Mouse (Mus musculus) CH12F3 (cell line): ENCODE measurements around the gene Gm19345.

ENCODE experiments used
- in situ Hi-C: fragments of 300-500 bp; cut with MboI; formaldehyde crosslinking; loops from 2 replicates; pipeline ENCODE4 v1.14.3; 2020; ENCODE audit warnings: low sequenced_read_pairs

The Gm19345 gene

DNA sequence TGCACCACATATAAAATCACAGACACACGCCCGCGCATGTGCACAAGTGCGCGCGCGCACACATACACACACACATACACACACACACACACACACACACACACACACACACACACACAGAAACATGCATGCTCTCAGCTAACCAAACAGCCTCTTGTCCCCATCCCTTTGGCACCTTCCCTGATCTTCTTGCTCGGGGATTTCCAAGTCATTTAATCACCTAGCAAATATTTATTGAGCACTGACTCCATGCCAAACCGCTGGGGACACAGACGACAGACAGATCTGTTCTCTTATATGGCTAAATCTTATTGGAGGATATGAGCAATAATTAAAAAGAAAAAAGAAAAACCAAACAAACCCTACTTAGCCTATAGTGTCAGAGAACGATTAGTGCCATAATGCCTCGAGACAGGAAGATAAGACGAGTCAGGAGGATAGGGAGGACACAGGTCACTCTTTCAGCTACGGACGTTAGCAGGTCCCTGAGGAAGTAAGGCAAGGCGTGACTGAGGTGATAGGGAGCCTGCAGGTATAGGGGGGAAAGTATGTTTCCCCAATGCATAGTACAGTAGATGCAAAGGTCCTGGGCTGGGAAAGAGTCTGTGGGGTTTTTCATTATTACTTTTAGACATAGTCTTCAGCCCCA is 16.1 kb downstream of the Gm19345 start:
- in situ Hi-C loops = no loop called here

- in situ Hi-C loops = loop anchor here (5.0 kb wide), 1 partner anchor 69 kb away; no protein-coding TSS in a partner anchor
These were observed 19.4 kb downstream of the Gm19345 start for GRCm38 (mm10) chr7:19871137-19871621.

DNA sequence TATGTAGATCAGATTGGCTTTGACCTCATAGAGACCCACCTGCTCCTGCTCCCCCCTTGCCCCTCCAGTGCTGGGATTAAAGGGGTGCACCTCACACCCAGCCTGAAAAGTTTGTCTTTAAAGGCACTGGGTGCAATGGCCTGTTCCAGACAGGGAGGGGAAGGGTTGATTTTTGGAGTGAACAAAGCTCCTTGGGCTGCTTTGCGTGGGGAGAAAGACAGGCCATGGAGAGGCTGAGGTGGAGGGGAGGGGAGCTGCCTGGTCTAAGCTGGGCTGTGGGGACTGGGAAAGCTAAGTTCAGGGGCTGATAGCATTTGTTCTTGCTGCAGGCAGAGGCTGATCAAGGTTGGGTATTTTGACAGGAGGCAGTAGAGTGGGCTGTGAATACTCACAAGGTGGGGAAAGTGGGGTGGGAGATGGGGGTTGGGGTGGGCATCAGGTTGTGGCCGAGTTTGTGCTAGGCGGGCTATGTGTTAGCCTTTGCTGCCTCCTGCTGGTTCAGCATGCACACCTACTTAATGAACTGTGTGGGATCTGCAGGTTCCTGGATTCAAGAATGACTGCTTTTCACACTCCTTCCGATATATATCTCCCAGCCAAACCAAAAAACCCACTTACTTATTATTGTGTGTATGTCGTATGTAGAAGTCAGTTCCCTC is 20.3 kb downstream of the Gm19345 start:
- in situ Hi-C loops = loop anchor here (5.0 kb wide), 1 partner anchor 70 kb away; no protein-coding TSS in a partner anchor

- in situ Hi-C loops = no loop called here
These were observed 24.3 kb downstream of the Gm19345 start for GRCm38 (mm10) chr7:19875948-19876682.

DNA sequence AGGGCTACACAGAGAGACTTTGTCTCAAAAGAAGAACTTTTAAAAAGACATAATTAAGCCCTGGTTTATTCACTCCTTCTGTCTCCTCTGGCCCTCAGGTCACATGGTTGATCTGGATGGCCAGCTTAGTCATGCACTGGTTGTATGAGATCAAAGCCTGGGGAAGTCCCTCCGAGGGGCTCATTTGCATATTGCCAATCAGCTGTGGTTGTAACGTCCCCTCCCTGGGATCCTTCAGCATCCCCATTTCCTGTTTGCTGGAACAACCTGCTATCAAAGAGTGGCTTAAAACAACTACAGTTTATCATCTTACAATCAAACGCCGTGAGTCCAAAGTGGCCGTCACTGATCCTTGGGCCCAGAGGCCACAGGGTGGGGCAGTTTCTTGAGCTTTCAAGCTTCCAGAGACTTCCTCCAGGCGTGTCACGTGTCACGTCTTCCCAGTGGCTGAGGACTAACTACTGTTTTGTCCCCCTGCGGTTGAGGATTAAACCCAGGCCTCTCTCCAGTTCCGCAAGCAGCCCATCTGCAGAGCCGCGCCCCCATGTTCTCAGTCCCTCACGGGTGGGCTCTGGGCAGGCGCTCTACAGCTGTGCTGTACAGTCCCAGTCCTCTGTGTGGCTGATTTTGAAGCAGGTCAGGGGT is 25.1 kb downstream of the Gm19345 start:
- in situ Hi-C loops = no loop called here

- in situ Hi-C loops = no loop called here
These were observed 29.0 kb downstream of the Gm19345 start for GRCm38 (mm10) chr7:19880754-19881153.

DNA sequence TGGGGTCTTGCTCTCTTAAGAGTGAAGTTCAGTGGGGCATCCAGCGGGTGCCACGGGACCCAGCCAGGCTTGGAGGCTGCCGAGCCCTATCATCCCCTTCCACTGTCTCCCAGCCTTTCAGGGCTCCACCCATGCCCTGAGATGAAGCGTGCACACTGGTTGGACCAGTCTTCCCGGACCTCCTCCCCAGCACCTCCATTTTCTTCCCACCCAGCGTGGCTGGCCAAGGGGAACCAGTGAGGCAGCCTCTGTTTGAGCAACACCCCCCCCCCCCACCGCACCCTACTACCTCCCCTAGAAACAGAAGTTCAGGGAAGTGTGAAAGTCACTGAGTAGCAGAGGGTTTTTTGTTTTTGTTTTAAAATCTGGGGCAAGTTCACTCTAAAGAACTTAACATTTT is 36.0 kb downstream of the Gm19345 start, which contains the start of gene Ceacam19:
Ceacam19 (minus strand) TSS at position 117 of the 400 bp plus-strand sequence.
- in situ Hi-C loops = no loop called here

GRCm38 (mm10) chr7:19889881-19890280 is 38.1 kb downstream of the Gm19345 start:
- in situ Hi-C loops = no loop called here
